Mouse (Mus musculus): ENCODE measurements around the gene Nrp1.

Gene Nrp1

DNA sequence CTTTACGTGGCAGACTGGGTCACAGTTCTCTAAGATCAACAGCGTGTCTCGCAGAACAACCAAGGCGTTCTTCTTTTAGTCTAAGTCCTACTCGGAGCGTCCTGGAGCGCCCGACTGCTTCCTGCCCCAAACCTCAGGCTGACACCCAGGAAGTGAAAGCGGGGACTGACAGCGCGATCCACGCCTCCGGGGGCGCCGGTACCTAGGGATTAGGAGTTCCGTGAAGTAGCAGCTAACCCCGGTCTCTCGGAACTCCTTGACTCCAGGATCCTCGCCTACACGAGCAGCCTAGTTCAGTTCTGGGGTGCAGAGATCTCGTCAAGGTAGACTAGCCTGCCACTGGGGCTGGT, at the start of gene Nrp1:
TSS of gene Nrp1 (plus strand) at position 199 of the 350 bp plus-strand sequence.
- DNase-seq (ENCODE audit: low read depth, low spot score) = peak; percentile 56

DNA sequence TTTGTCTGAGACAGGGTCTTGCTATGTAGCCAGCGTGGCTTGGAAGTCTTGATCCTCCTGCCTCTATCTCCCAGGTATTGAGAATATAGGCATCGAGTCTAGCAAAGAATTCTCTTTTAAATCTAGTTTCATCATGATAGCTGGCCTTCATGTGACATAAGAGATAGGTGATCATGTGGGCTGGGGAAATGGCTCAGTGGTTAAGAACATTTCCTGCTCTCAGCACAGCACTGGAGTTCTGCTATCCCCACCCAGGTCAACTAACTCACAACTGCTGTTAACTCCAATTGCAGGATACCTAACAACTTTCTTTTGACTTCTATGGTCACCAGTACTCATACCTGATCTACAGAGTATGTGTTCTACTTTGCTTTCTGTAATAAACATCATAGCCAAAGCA, 37.6 kb upstream of the Nrp1 start:
- DNase-seq (ENCODE audit: low read depth, low spot score) = no peak

DNA sequence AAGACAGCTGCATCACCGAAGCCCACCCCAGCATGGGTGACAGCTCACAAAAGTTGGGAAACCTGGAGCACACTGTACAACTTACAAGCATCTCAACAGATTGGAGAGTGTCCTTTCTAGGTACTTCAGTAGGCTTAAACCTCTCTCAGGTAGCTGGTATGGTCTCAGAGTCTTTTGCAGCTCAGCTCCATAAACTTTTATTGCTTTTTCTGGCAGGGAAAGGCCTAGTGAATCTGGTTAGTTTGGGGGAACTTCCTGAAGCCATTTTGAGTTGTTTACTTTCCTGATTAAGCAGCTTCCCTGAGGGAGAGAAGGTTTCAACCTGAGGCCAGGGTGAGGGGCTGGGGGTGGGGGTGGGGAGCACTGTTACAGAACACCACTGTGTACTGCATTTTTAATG, 31.1 kb upstream of the Nrp1 start:
- no peak for DNase-seq (ENCODE audit: low read depth, low spot score)

DNA sequence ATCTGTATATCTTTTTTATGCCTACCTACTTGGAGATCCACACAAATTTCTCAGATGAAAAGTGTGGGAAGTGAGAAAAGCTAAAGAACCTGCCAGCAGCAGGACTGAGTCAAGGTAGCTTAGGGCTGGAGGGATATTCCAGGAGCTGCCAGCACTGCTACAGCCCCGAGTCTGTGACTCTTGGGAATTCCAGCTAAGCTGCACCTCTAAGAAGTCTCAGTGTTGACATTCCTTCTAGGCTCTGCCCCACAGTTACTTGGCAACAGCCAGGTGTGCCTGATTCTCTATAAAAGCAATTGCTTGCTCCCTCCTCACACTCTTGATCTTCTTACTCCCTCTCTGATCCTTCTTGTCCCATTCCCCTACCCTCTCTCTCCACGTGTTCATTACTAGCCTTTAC, 30.5 kb upstream of the Nrp1 start:
- DNase-seq (ENCODE audit: low read depth, low spot score) = no peak

DNA sequence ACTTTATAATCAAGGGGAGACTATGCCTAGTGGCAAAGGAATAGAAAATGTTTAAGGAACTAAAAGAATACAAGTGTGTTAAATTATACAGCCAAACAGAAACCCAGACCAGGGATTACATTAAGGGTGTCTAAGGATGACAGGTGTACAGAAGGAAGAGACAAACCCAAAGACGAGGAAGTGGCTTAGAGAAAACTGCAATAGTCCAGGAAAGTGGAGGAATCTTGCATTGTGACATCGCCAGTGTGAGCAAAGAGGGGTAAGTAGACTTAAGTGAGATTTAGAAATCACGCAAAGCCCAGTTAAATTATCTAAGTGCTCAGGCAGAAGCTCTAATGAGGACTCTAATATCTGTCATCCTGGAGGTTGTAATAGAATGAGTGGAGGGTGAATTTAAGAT, 28.9 kb upstream of the Nrp1 start:
- no peak for DNase-seq (ENCODE audit: low read depth, low spot score)

DNA sequence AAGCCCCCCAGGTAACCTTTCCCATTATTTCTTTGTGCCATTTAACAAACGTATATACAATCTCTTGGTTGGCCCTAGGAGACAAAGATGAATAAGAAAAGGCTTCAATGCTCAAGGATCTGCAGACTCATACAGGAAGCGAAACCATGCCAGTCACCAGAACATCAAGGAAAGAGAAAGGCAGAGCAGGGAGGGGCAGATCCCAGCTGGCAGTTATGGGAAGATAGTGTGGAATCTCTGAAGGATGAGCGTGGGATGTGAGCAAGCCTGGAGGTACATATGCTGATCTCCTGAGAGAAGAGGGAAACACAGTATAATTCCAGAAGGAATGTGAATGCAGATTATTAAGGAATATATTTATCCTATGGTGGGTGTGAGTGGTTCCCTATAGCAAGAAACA, 22.4 kb upstream of the Nrp1 start:
- DNase-seq (ENCODE audit: low read depth, low spot score) = no peak

DNA sequence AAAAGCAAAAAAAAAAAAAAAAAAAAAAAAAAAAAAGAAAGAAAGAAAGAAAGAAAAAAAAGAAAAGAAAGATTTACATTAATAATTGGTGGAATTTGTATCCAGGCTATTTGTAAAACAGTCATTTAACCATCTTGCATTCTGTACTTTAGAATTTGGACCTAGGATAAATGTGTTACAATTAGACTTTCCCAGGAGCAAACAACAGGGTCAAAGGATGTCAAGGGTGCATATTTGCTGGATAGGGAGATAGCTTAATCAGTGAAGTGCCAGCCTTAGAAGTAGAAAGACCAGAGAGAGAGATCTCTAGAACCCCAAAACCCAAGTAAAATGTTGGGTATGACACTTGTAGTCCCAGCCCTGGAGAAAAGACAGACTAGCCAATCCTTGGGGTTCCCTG, 19.5 kb upstream of the Nrp1 start:
- DNase-seq (ENCODE audit: low read depth, low spot score) = no peak

DNA sequence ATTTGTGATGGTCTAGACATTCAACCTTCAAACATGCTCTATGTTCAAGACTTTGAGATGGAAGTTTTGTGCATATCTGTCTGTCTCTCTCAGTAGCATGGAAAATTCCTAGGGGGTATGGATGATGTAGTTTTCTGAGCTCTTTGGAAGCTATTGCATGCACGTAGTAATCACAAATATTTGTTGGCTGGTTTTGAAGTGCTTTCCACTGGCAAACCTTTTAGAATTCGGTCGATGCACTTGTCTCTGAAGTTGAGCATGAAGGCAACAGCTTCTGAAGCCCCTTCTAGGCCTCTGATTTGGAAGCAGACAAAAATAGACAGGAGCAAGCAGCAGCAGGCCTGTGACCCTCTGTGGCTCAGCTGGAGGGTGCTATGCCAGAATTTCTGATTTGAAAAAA, 18.9 kb upstream of the Nrp1 start:
- DNase-seq (ENCODE audit: low read depth, low spot score) = no peak

DNA sequence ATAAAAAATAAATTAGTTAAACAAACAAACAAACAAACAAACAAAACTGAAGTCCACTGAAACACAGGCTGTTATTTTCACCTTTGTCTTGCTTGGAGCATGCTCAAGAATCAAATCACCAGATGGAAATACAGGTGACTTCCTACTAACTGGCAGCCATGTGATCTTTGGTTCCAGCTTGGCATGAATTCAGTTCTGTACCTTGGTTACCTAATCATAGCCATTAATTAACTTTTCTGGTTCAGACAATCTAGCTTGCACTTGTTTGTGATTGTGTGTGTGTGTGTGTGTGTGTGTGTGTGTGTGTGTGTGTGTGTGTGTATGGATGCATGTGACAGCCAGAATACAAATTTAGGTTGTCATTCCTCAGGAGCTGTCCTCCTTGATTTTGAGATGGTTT, 8.0 kb upstream of the Nrp1 start:
- DNase-seq (ENCODE audit: low read depth, low spot score) = no peak

DNA sequence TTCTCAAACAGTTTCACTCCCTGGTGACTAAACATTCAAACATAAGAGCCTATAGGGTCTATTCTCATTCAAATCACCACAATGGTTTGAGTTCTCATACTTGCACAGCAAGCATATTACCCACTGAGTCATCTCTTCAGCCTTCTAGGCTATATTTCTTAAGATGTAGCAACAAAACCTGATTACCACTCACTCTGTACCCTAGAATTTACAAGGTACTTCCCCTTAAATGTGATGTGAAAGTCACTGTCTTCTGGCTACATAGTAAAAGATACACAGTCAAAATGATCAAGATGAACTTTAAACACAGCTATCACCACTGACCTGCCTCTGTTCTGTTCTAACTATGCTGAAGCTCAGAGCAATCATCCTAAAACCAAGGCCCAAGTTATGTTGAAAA, 7.2 kb upstream of the Nrp1 start:
- DNase-seq (ENCODE audit: low read depth, low spot score) = no peak

DNA sequence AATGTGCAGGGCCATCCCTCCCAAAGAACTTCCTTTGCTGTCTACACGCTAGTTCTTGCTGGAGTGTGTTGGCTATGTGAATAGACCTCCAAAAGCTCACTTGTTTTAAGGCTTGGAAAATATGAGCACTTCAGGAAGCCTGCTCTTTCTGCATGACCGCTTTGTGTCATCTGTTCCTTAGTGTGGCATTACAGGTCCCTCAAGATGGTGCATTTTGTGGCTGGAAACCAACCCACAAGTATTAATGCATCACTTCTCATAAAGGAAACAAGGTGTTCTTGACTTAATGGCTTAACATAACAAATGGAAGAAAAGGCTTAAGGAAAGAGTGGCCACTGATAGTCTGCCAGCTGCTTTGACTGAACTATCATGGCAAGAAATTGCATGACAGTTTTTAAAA, 5.6 kb upstream of the Nrp1 start:
- no peak for DNase-seq (ENCODE audit: low read depth, low spot score)

DNA sequence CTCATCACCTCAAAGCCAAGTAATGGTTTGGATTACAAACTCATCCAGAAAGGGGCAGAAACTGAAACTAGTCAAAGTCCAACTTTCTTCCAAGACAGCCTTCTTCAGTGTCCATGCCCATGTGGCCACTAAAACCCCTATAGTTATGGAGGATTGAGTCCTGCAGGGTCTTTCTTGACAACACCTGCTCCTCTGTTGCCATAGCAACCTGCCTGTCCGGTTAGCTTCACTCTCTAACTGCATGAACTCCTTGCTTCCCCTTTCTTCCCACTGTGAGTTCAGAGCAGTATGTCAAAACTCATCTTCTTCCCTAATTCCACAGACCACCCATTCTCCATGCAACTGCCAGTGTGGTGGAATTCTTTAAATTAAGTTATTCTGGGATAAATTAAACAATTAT, 4.4 kb upstream of the Nrp1 start:
- no peak for DNase-seq (ENCODE audit: low read depth, low spot score)

DNA sequence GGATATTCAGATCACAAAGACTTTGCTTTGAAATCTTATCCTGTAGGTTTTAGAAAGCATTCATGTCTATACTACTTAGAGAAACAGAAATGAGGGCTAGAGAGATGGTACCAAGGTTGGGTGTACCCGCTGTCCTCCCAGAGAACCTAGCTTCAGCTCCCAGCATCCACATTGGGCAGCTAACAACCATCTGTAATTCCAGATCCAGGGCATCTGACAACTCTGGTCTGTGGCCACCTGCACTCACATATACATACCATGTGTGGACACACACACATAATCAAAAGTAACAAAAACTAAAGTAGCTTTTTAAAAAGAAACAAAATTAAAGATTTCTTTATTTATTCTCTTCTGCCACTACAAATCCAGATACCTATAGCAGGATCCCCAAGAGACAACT, 3.3 kb upstream of the Nrp1 start:
- no peak for DNase-seq (ENCODE audit: low read depth, low spot score)

DNA sequence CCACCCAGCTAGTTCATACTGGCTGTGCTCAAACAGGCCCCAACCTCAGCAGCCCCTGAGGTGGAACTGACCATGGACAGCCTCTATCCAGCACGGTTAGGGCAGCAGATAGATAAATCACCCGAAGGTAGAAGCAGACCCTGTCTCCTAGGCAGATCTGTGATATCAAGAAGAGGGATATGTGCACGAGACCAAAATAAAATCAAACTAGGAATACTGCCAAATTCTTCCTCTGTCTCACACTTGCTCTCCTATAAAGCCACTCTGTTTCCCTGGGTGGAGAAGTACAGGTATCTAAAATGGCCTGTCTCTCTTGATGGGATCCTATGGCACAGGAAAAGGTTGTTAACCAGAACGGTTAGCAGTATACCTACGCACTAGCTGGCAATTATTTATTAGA, 2.2 kb upstream of the Nrp1 start:
- DNase-seq (ENCODE audit: low read depth, low spot score) = no peak

DNA sequence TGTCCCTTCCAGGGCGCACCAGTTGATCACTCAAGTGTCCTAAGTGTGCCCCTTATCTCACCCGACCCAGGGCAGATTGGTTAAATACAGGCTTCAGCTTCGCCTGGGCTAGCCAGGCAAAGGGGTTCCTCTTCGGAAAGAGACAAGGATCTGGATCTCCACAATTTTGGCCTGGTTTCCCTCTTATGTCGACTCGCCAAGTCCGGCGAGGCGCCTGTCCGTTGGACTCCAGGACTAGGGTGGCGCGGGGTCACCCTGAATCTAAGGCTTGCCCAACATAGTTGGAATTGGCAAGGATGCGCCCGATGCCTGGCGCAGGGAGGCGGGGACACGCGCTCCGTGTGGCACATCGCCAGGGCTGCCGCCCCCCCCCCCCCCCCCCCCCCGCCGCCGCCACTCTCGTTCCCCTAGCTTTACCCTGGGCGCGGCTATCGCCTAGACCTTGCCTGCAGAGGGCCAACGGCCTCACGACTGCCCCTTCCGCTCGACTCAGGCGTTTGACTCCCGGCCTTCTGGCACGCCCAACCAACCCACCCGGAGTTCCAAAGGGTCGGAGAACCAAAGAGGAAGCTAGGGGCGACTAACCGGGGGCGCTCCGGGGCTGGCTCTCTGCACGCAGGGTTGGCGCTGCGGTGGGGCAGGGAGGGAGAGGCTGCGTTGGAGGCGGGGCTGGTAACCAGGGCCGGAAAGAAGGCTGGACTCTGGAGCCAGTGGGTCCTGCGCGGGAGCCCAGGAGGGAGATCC, 1.4 kb upstream of the Nrp1 start:
- peak; percentile 62 for DNase-seq (ENCODE audit: low read depth, low spot score)

DNA sequence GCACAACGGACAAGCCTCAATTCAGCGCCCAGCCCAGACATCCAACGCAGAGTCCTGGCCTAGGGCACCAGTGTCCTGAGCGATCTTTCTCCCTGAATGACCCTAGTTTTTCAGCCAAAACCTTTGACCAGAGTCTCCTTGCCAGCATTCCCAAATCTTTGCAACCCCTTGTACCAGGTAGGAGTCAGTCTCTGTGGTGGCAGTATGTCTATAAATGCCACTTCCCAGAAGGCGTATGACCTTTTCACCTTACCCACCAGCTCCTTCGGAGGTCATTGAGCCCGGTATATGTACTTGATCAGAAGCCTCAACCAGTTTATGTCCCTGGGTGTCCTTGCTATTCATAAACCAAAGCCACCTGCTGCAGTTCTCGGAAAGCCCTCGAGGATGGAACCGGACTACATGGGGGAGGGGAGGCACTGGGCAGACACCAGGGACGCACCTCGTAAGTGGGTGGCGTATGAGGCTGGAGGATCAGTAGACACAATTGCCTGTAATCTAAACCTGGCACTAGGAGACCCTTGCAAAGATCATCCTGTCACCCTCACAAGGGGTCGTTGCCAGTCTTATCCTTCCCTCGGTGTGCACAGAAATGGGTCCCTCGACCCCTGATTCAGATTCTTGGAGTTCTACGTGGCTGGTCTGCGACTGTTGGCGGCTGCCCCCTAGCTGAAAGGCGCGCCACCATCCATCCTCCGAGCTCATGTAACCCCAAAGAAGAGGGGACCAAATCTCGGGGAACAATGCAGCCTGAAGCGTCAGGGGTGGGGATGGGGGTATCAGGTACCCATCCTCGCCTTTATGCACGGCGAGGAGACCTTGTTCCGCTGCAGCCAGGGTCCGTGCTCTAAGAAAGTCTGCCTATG, 631 bp upstream of the Nrp1 start:
- peak; percentile 47 for DNase-seq (ENCODE audit: low read depth, low spot score)

DNA sequence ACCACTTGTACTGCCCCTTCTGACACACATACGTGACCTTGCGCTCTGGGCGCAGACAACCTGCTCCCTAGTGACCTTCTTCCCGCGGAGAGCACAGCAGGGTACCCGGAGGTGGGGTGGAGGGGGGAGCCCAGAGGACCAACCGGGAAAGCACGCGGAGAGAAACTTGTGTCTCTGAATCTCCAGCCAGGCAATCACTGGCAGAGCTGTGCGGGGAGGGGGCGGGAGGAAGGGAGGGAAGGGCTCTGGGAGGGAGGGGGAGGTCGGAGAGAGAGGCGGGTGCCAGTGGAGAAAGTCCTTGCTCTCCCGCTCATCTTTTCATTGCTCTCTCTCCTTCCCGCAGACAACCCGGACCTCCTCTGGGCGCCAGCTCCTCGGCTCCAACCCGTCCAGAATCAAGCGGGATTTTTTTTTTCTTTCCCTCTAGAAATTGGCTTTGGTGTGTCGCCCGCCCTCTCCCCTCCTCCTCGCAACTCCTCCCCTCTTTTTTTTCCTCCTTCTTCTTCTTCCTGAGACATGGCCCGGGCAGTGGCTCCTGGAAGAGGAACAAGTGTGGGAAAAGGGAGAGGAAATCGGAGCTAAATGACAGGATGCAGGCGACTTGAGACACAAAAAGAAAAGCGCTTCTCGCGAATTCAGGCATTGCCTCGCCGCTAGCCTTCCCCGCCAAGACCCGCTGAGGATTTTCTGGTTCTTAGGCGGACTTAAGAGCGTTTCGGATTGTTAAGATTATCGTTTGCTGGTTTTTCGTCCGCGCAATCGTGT, 534 bp downstream of the Nrp1 start:
- peak; percentile 66 for DNase-seq (ENCODE audit: low read depth, low spot score)

DNA sequence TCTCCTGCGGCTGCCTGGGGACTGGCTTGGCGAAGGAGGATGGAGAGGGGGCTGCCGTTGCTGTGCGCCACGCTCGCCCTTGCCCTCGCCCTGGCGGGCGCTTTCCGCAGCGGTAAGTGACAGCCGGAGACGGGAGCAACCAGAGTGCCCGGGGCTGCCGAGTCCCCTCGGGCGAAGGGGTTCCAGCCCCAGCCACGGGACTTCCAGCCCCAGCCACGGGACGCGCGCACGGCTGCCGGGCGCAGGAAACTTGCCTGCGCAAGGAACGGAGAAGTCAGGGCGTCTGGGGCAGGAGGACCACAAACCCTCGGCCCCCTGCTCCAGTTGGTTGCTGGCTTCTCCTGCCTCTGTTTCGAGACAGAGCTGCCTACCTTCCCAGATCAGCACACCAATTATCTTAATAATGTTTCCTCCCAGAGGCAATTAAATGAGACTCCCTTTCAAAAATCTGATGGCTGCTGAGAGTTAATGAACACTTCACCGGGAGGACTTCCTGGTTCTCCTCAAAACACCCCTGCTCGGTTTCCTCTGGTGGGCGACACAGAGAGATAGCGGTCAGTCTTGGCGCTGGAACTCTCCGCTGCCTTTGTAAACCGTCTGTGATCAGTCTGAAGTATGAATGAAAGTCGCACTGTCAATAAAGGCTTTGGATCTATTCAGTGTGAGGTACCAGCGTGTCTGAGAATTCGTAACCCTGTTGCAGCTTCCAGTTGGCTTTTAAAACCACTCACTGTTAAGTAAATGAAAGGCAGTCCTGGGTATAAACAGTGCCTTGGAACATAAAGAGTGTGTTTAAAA, 1.3 kb downstream of the Nrp1 start:
- peak; percentile 47 for DNase-seq (ENCODE audit: low read depth, low spot score)

DNA sequence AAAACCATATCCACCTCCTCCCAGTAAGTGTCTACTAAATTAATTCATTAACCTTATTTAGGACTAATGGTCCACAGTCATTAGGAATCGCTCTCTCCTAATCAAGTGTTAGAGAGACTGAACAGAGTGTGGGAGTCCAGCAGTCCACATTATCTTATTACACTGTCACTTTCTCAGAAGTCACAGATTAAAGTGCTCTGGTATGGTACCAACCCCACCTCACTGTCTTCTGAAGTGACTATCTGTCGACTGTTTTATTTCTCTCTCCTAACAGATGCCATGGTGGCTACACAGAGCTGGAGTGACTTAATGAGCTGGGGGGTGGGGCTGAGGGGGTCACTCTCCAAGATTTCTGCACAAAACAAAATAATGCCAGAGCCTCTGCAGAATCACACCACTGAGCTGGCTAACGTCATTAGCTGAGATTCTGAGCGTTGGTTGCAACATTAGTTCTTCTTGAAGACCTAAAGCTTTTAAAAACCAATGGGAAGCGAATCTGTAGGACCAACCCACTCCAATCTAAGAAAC, 3.0 kb downstream of the Nrp1 start:
- no peak for DNase-seq (ENCODE audit: low read depth, low spot score)

DNA sequence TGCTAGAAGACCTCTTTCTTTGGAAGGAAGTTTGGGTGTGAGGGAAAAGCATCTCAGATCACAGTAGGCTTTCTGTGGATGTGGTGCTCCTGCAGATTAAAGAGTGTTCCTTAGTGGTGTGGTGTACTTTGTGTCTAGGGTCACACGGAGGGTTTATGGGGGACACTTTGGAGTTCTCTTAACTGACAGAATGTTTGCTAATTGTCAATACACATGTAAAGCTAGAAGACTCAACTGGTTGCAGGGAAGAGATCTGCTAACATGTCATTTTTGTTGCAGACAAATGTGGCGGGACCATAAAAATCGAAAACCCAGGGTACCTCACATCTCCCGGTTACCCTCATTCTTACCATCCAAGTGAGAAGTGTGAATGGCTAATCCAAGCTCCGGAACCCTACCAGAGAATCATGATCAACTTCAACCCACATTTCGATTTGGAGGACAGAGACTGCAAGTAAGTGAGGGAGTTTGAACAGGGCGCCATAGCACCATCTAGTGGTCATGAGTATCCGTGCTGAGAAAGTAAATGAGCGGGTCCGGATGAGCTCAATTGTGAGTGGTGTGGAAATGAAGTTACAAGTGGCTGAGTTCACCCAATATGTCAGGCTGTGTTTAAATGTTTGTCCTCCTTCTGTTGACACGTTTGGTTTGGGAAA, 4.7 kb downstream of the Nrp1 start:
- DNase-seq (ENCODE audit: low read depth, low spot score) = peak; percentile 86

DNA sequence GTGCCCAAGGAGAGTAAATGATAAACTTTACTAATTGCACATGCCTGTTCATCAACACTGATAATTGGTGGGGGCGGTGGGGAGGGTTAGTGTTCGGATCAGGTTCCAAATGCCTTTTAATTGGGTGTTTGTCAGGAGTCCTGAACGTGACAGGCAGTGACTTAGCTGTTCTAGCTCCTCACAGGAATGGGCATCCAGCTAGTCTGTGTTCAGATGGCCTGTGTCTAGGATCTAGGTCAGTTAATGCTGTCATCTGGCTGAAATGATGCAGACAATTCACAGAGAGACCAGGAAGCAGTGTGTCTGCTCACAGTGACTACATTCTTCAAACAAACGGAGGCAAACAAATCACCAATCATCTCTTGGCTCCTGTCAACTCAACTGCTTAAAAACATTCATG, 12.1 kb downstream of the Nrp1 start:
- DNase-seq (ENCODE audit: low read depth, low spot score) = no peak
